Mouse (Mus musculus) ovary, adult 18-20 months (tissue): ENCODE results near the gene Ceacam12.
"Not testable (repeated sequence)": the region's sequence is repeated elsewhere in the genome, so short reads cannot be mapped to it uniquely, and the experiment has no call there.

Experiments used
- DNase-seq: peaks from one replicate; pipeline ENCODE4 v3.0.0; 2022; ENCODE audit warnings: low spot score, mixed read lengths

Gene Ceacam12

GRCm38 (mm10) chr7:18065629-18066028, at the start of gene Ceacam12:
Ceacam12 (plus strand) TSS chr7:18065929.
- DNase-seq, result no peak

DNA sequence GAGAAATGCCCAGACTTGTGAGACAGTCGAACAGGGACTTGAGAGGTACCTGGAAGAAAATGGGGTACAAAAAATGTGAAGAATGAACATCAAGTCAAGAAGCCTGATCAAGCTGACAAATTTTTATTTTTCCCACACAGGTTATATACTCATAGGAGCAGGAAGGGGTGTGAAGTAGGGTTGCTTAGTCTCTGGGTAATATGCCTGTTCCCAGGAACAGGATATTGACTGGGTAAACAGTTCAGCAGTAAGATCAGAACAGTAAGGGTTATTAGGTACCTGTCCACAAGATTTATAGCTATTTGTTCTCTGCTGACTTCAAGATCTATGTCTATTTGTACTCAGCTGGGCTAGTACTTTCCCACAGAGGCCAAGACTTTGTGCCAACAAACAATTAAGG, 8.1 kb downstream of the Ceacam12 start:
- DNase-seq, result not testable (repeated sequence)

GRCm38 (mm10) chr7:18100785-18101184, 35.1 kb downstream of the Ceacam12 start:
- DNase-seq, result no peak
